Mouse (Mus musculus): ENCODE results near the gene Dpagt1.
"Not testable (repeated sequence)": the region's sequence is repeated elsewhere in the genome, so short reads cannot be mapped to it uniquely, and the experiment has no call there.

Gene Dpagt1

GRCm38 (mm10) chr9:44318076-44318825 is 7.6 kb upstream of the Dpagt1 start:
- no peak for DNase-seq (ENCODE audit: low spot score in 2 of 2)

- no peak for DNase-seq (ENCODE audit: low spot score in 2 of 2)
Observed at GRCm38 (mm10) chr9:44318826-44319095, 7.1 kb upstream of the Dpagt1 start.

- DNase-seq (ENCODE audit: low spot score in 2 of 2), result no peak
Observed at GRCm38 (mm10) chr9:44319105-44319886, 6.5 kb upstream of the Dpagt1 start.

GRCm38 (mm10) chr9:44319887-44320798 is 5.7 kb upstream of the Dpagt1 start, which contains the start of gene C2cd2l:
Gene C2cd2l, minus strand, starts transcription at chr9:44320285.
- peak; percentile 68 to 75 for DNase-seq (ENCODE audit: low spot score in 2 of 2)

- DNase-seq (ENCODE audit: low spot score in 2 of 2), result no peak
Observed at GRCm38 (mm10) chr9:44320799-44321133, 5.1 kb upstream of the Dpagt1 start.

- DNase-seq (ENCODE audit: low spot score in 2 of 2), result not testable (repeated sequence)
Observed at GRCm38 (mm10) chr9:44323656-44324055, 2.2 kb upstream of the Dpagt1 start.

GRCm38 (mm10) chr9:44324147-44324546 is 1.7 kb upstream of the Dpagt1 start:
- DNase-seq (ENCODE audit: low spot score in 2 of 2), result no peak

- DNase-seq (ENCODE audit: low spot score in 2 of 2), result not testable (repeated sequence)
Observed at GRCm38 (mm10) chr9:44325032-44325767, 619 bp upstream of the Dpagt1 start.

- peak; percentile 63 to 75 for DNase-seq (ENCODE audit: low spot score in 2 of 2)
Observed at GRCm38 (mm10) chr9:44326371-44327063, 698 bp downstream of the Dpagt1 start.

GRCm38 (mm10) chr9:44327064-44327711 is 1.4 kb downstream of the Dpagt1 start:
- DNase-seq (ENCODE audit: low spot score in 2 of 2), result no peak

- no peak for DNase-seq (ENCODE audit: low spot score in 2 of 2)
Observed at GRCm38 (mm10) chr9:44327926-44328325, 2.1 kb downstream of the Dpagt1 start.

GRCm38 (mm10) chr9:44330736-44331135 is 4.9 kb downstream of the Dpagt1 start:
- no peak for DNase-seq (ENCODE audit: low spot score in 2 of 2)

- no peak for DNase-seq (ENCODE audit: low spot score in 2 of 2)
Observed at GRCm38 (mm10) chr9:44332918-44333638, 7.3 kb downstream of the Dpagt1 start.

GRCm38 (mm10) chr9:44334396-44335330 is 8.8 kb downstream of the Dpagt1 start, which contains the start of gene H2afx:
Gene H2afx, plus strand, starts transcription at chr9:44334694.
- DNase-seq (ENCODE audit: low spot score in 2 of 2), result peak; percentile 95 to 98

GRCm38 (mm10) chr9:44335331-44336092 is 9.7 kb downstream of the Dpagt1 start:
- no peak for DNase-seq (ENCODE audit: low spot score in 2 of 2)

GRCm38 (mm10) chr9:44336093-44336406 is 10.2 kb downstream of the Dpagt1 start:
- DNase-seq (ENCODE audit: low spot score in 2 of 2), result no peak

- not testable (repeated sequence) for DNase-seq (ENCODE audit: low spot score in 2 of 2)
Observed at GRCm38 (mm10) chr9:44336513-44336912, 10.7 kb downstream of the Dpagt1 start.

- no peak for DNase-seq (ENCODE audit: low spot score in 2 of 2)
Observed at GRCm38 (mm10) chr9:44336964-44337363, 11.1 kb downstream of the Dpagt1 start.
